Mouse (Mus musculus): ENCODE data around the gene Rab5b. TPM values are rescaled to one million over a fixed set of nuclear protein-coding genes. Genes with fewer than 3 reads are reported as not detected.

The Rab5b gene
- polyA plus RNA-seq (2015; fragmentation: Illumina TruSeq; extraction: RNeasy Lipid Tissue Mini Kit (QIAGEN cat#74804); ENCODE audit: insufficient read depth, low replicate concordance) = 110 TPM

DNA sequence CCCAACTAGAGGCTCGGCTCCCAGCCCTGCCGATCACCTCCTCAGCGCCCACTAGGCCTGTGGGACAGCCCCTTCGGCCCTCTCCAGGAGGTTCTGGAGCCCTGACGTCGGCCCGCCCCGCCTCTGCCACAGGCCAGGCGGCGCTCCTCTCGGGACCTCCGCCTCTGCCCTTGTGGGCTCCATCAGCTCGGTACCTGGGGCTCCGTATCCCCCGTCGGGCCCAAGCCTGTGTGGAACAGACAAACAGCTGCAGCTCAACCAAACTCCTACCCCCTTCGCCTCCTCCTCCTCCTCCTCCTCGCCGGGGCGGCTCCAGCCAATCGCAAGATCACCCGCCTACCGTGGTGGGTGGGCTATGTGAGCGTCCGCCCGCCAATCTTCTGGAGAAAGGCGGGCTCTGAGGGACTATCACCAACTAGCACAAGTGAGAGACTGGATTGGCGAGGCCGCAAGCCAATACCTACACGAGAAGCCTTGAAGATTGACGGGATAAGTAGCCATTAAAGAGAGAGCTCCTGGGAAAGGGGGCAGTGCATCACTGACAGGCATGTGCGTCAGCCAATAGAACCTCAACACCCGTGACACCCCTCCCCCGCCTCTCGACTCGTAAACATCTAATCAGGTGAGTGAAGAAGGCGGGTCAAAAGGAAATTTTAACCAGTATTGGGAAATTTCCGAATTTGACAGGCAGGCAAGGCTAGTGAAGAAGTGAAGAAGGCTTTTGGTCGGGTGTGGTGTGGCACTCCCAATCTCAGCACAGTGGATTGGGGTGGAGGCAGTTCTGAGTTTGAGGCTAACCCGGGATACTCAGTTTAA lies at the start of gene Rab5b:
TSS of gene Rab5b (minus strand) at position 273 of the 816 bp plus-strand sequence.

DNA sequence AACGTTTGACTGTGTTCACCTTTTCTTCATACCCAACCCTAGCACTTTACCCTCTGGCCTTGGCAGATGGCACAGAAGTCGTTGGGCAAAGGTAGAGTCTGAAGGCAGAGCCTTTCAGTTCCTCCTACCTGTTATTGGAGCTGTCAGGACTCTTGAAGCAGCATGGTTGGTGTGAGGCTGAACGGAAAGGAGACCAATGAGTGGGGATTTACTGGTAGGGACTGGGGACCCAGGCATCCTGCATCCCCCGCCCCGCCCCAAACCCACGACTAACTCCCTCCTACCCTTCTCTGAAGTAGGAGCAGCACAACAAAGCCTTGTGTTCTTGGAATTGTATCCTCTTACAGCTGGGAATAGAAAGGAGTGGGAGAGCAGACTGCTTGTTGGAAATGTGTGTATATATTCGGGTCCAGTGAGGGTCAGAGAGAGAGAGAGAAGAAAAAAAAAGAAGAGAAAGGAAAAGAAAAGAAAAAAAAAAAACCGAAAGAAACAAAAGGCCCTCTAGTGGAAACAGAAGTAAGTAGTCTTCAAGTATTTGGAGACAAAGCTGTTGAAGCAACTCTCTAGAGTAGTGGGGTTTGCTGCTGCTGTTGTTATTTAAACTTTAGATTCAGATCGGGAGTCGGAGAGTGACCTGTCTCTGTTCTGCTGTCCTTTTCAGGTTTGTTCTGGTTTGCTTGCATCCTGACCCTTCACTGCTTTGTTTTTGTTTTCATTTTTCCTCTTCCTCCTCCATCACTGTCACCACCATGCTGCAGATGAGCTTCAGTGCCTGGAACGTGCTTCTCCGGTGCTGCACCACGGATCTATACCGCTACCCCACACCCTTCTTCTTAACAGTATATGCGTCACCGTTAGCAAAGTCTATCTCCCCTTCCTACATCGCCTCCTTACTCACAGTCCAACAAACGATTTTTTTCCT lies 48.9 kb upstream of the Rab5b start, which contains the start of gene Dgka:
TSS of gene Dgka (minus strand) at position 176 of the 922 bp plus-strand sequence.

GRCm38 (mm10) chr10:128704491-128705316 lies 8.6 kb upstream of the Rab5b start, which contains the start of gene Cdk2:
Gene Cdk2, minus strand, starts transcription at chr10:128705031.

DNA sequence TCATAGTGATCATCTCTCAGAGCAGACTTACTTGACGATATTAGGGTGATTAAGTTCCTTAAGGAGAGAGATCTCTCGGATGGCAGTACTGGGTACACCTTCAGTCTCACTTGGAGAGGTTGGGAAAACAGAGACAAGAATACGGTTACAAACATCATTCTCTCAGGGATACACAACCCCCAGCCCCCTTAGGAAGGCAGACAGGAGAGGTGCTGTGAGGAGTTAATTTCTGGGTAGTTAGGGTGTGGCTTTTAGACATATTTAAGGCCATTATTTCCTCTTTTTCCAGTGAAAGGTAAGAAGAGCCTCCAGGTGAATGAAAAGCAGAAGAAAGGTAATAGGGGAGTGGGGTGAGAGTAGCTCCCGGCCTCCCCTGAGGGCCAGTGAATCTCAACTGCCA lies 7.8 kb upstream of the Rab5b start, which contains the start of gene Pmel:
TSS of gene Pmel (plus strand) at position 301 of the 400 bp plus-strand sequence.

GRCm38 (mm10) chr10:128673763-128674468 lies 22.1 kb downstream of the Rab5b start, which contains the start of gene Suox:
Gene Suox, minus strand, starts transcription at chr10:128674073.

GRCm38 (mm10) chr10:128645111-128646011 lies 50.7 kb downstream of the Rab5b start, which contains the start of gene Ikzf4:
Gene Ikzf4, minus strand, starts transcription at chr10:128645991.

Other genes starting within 250 kb of the Rab5b start
- gene Smarcc2, start 237.0 kb downstream of the Rab5b start, polyA plus RNA-seq (2015; fragmentation: Illumina TruSeq; extraction: RNeasy Lipid Tissue Mini Kit (QIAGEN cat#74804); ENCODE audit: insufficient read depth, low replicate concordance) = 93.2 TPM
- 874 TPM for gene Myl6, start 202.1 kb downstream of the Rab5b start, polyA plus RNA-seq (2015; fragmentation: Illumina TruSeq; extraction: RNeasy Lipid Tissue Mini Kit (QIAGEN cat#74804); ENCODE audit: insufficient read depth, low replicate concordance)
- 0.25 TPM for gene Myl6b, start 197.6 kb downstream of the Rab5b start, polyA plus RNA-seq (2015; fragmentation: Illumina TruSeq; extraction: RNeasy Lipid Tissue Mini Kit (QIAGEN cat#74804); ENCODE audit: insufficient read depth, low replicate concordance)
- gene Esyt1, start 170.4 kb downstream of the Rab5b start, polyA plus RNA-seq (2015; fragmentation: Illumina TruSeq; extraction: RNeasy Lipid Tissue Mini Kit (QIAGEN cat#74804); ENCODE audit: insufficient read depth, low replicate concordance) = 82.6 TPM
- gene Zc3h10, start 148.5 kb downstream of the Rab5b start, polyA plus RNA-seq (2015; fragmentation: Illumina TruSeq; extraction: RNeasy Lipid Tissue Mini Kit (QIAGEN cat#74804); ENCODE audit: insufficient read depth, low replicate concordance) = 10.0 TPM
- 904 TPM for gene Rpl41, start 147.0 kb downstream of the Rab5b start, polyA plus RNA-seq (2015; fragmentation: Illumina TruSeq; extraction: RNeasy Lipid Tissue Mini Kit (QIAGEN cat#74804); ENCODE audit: insufficient read depth, low replicate concordance)
- gene Pa2g4, start 130.3 kb downstream of the Rab5b start, polyA plus RNA-seq (2015; fragmentation: Illumina TruSeq; extraction: RNeasy Lipid Tissue Mini Kit (QIAGEN cat#74804); ENCODE audit: insufficient read depth, low replicate concordance) = 149 TPM
- gene Erbb3, start 106.6 kb downstream of the Rab5b start, polyA plus RNA-seq (2015; fragmentation: Illumina TruSeq; extraction: RNeasy Lipid Tissue Mini Kit (QIAGEN cat#74804); ENCODE audit: insufficient read depth, low replicate concordance) = 2.2 TPM
- 387 TPM for gene Rps26, start 69.5 kb downstream of the Rab5b start, polyA plus RNA-seq (2015; fragmentation: Illumina TruSeq; extraction: RNeasy Lipid Tissue Mini Kit (QIAGEN cat#74804); ENCODE audit: insufficient read depth, low replicate concordance)
- gene Ikzf4, start 50.3 kb downstream of the Rab5b start, polyA plus RNA-seq (2015; fragmentation: Illumina TruSeq; extraction: RNeasy Lipid Tissue Mini Kit (QIAGEN cat#74804); ENCODE audit: insufficient read depth, low replicate concordance) = 1.4 TPM
- 11.8 TPM for gene Suox, start 22.2 kb downstream of the Rab5b start, polyA plus RNA-seq (2015; fragmentation: Illumina TruSeq; extraction: RNeasy Lipid Tissue Mini Kit (QIAGEN cat#74804); ENCODE audit: insufficient read depth, low replicate concordance)
- 0.30 TPM for gene Pmel, start 7.9 kb upstream of the Rab5b start, polyA plus RNA-seq (2015; fragmentation: Illumina TruSeq; extraction: RNeasy Lipid Tissue Mini Kit (QIAGEN cat#74804); ENCODE audit: insufficient read depth, low replicate concordance)
- 64.5 TPM for gene Cdk2, start 8.8 kb upstream of the Rab5b start, polyA plus RNA-seq (2015; fragmentation: Illumina TruSeq; extraction: RNeasy Lipid Tissue Mini Kit (QIAGEN cat#74804); ENCODE audit: insufficient read depth, low replicate concordance)
- gene Dgka, start 48.6 kb upstream of the Rab5b start, polyA plus RNA-seq (2015; fragmentation: Illumina TruSeq; extraction: RNeasy Lipid Tissue Mini Kit (QIAGEN cat#74804); ENCODE audit: insufficient read depth, low replicate concordance) = 222 TPM
- 26.8 TPM for gene Pym1, start 51.6 kb upstream of the Rab5b start, polyA plus RNA-seq (2015; fragmentation: Illumina TruSeq; extraction: RNeasy Lipid Tissue Mini Kit (QIAGEN cat#74804); ENCODE audit: insufficient read depth, low replicate concordance)
- gene Mmp19, start 94.6 kb upstream of the Rab5b start, polyA plus RNA-seq (2015; fragmentation: Illumina TruSeq; extraction: RNeasy Lipid Tissue Mini Kit (QIAGEN cat#74804); ENCODE audit: insufficient read depth, low replicate concordance) = 4.1 TPM
- 63.9 TPM for gene Dnajc14, start 107.8 kb upstream of the Rab5b start, polyA plus RNA-seq (2015; fragmentation: Illumina TruSeq; extraction: RNeasy Lipid Tissue Mini Kit (QIAGEN cat#74804); ENCODE audit: insufficient read depth, low replicate concordance)
- 10.7 TPM for gene Tmem198b, start 108.1 kb upstream of the Rab5b start, polyA plus RNA-seq (2015; fragmentation: Illumina TruSeq; extraction: RNeasy Lipid Tissue Mini Kit (QIAGEN cat#74804); ENCODE audit: insufficient read depth, low replicate concordance)
- 193 TPM for gene Sarnp, start 121.1 kb upstream of the Rab5b start, polyA plus RNA-seq (2015; fragmentation: Illumina TruSeq; extraction: RNeasy Lipid Tissue Mini Kit (QIAGEN cat#74804); ENCODE audit: insufficient read depth, low replicate concordance)
- gene Ormdl2, start 125.4 kb upstream of the Rab5b start, polyA plus RNA-seq (2015; fragmentation: Illumina TruSeq; extraction: RNeasy Lipid Tissue Mini Kit (QIAGEN cat#74804); ENCODE audit: insufficient read depth, low replicate concordance) = 55.9 TPM
- 20.5 TPM for gene Gdf11, start 195.5 kb upstream of the Rab5b start, polyA plus RNA-seq (2015; fragmentation: Illumina TruSeq; extraction: RNeasy Lipid Tissue Mini Kit (QIAGEN cat#74804); ENCODE audit: insufficient read depth, low replicate concordance)
- 133 TPM for gene Cd63, start 204.7 kb upstream of the Rab5b start, polyA plus RNA-seq (2015; fragmentation: Illumina TruSeq; extraction: RNeasy Lipid Tissue Mini Kit (QIAGEN cat#74804); ENCODE audit: insufficient read depth, low replicate concordance)
- 10.6 TPM for gene Rdh5, start 226.6 kb upstream of the Rab5b start, polyA plus RNA-seq (2015; fragmentation: Illumina TruSeq; extraction: RNeasy Lipid Tissue Mini Kit (QIAGEN cat#74804); ENCODE audit: insufficient read depth, low replicate concordance)
- gene Bloc1s1, start 227.8 kb upstream of the Rab5b start, polyA plus RNA-seq (2015; fragmentation: Illumina TruSeq; extraction: RNeasy Lipid Tissue Mini Kit (QIAGEN cat#74804); ENCODE audit: insufficient read depth, low replicate concordance) = 64.2 TPM
- 1.9 TPM for gene Itga7, start 237.6 kb upstream of the Rab5b start, polyA plus RNA-seq (2015; fragmentation: Illumina TruSeq; extraction: RNeasy Lipid Tissue Mini Kit (QIAGEN cat#74804); ENCODE audit: insufficient read depth, low replicate concordance)